Mouse (Mus musculus): ENCODE data around the gene Nrn1l.

The Nrn1l gene

GRCm38 (mm10) chr8:105893339-105893738, at the start of gene Nrn1l:
TSS of gene Nrn1l (plus strand) at chr8:105893567.
- peak; percentile 64 to 68 for DNase-seq

DNA sequence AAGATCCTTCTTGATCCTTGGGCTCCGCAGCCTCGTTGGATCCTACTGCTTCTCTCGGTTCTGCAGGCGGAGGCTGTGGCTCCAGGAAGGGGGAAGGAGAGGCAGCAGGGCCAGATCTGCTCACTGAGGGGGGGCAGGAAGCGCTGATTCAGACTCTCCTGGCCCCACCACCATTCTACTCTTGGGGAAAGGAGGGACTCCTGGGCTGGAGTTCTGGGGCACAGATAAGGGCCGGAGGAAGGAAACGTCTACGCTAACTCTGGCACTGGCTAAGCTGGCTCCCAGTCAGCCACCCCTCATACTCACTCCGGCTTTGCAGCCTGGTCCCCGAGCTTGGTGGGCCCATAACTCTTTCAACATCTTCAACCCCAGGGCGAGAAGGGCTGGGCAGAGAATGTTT, 46.7 kb upstream of the Nrn1l start:
- no peak for DNase-seq

DNA sequence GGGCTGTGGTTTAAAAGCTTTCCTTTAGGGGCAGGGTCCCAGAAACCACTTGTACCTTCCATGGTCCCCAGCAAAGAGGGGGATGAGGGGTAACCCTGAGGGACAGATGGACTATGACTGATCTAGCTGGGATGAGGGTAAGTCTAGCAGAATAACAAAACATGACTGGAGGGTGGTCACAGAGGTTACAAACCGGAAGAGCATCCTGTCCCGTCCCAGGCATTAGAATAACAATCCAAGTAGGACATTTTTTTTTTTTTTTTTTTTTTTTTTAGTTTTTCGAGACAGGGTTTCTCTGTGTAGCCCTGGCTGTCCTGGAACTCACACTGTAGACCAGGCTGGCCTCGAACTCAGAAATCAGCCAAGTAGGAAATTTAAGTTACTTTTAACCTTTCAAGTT, 43.4 kb upstream of the Nrn1l start:
- DNase-seq = no peak

DNA sequence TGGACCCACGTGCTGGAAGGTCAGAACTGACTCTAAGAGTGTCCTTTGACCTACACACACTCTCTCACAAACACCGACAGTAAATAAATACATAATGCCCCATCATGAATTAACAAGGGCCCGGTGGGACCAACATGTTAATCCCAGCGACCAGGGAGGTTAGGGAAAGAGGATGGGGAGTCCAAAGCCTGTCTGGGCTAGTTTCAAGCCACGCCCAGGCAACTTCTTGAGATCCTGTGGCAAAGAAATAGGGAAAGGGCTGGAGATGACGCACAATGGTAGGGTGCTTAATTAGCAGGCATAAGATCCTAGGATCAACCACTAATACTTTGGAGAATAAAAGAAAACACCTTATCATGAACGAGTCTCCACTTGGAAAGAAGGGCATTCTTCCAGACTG, 42.8 kb upstream of the Nrn1l start:
- no peak for DNase-seq

- DNase-seq = peak; percentile 89 to 92
Observed at GRCm38 (mm10) chr8:105851651-105852143, 41.7 kb upstream of the Nrn1l start.

DNA sequence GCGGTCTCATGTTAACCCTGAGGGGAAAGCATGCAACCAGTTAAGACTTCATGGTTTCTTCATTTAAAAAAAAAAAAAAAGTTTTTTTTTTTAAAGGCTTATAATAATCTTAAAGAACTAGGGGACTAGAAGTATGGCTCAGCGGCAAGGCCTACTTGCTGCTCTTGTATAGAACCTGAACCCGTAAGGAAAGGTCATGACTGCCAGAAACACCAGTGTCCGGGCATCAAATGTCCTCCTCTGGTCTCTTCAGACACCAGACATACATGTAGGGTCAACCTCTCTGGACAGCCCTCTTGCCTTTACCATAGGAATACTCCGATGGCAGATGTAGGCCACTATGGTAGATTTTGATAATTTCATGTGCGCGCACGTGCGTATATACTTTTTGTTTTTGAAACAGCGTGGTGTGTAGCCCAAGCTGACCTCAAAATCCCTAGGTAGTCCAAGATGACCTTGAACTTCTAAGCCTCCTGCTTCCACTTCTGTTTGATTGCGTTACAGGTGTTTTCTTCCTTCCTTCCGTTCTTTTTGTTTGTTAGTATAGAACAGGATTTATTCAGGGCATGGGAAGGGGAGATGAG, 41.1 kb upstream of the Nrn1l start:
- DNase-seq = no peak

GRCm38 (mm10) chr8:105853178-105853577, 40.2 kb upstream of the Nrn1l start, which contains the start of gene Cenpt:
TSS of gene Cenpt (minus strand) at chr8:105853278.
- no peak for DNase-seq

GRCm38 (mm10) chr8:105854303-105854702, 39.1 kb upstream of the Nrn1l start:
- no peak for DNase-seq

DNA sequence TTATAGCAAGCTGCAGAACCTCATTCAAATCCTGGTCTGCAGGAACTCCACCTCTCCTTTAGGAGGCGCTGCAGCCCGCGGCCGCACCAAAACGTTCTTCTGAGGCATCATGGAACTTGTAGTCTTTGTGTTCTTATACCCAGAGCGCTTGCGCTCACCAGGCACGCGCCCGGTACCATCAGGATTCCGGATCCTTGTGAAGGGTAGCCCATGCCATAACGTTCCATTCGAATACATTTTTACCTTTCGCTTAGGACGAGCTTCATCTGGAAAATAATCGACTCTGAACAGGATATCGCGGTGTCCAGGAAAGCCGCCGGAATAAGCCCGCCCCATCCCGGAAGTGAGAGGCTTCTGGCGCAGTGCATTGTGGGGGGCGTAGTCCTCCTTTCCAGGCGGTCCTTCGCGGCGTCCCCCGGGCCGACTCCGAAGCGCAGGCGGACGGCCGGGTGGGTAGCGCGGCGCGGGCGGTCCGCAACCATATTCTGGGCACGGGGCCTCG, 38.6 kb upstream of the Nrn1l start, which contains the start of gene Thap11:
TSS of gene Thap11 (plus strand) at position 418 of the 502 bp plus-strand sequence.
- peak; percentile 93 to 94 for DNase-seq

DNA sequence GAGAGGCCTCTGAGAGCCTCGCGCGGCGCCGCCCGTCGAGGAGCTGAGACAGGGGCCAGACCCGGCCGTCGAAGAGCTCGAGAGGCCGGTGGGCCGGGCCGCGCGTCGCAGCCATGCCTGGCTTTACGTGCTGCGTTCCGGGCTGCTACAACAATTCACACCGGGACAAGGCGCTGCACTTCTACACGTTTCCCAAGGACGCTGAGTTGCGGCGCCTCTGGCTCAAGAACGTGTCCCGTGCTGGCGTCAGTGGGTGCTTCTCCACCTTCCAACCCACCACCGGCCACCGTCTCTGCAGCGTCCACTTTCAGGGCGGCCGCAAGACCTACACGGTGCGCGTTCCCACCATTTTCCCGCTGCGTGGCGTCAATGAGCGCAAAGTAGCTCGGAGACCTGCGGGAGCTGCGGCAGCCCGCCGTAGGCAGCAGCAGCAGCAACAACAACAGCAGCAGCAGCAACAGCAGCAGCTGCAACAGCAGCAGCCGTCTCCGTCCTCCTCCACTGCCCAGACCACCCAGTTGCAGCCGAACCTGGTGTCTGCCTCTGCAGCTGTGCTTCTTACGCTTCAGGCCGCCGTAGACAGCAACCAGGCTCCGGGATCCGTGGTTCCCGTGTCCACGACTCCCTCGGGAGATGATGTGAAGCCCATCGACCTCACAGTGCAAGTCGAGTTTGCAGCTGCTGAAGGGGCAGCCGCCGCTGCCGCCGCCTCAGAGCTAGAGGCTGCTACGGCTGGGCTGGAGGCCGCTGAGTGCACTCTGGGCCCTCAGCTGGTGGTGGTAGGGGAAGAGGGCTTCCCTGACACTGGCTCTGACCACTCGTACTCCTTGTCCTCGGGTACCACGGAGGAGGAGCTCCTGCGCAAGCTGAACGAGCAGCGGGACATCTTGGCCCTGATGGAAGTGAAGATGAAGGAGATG, 37.9 kb upstream of the Nrn1l start:
- DNase-seq = peak; percentile 39 to 52

DNA sequence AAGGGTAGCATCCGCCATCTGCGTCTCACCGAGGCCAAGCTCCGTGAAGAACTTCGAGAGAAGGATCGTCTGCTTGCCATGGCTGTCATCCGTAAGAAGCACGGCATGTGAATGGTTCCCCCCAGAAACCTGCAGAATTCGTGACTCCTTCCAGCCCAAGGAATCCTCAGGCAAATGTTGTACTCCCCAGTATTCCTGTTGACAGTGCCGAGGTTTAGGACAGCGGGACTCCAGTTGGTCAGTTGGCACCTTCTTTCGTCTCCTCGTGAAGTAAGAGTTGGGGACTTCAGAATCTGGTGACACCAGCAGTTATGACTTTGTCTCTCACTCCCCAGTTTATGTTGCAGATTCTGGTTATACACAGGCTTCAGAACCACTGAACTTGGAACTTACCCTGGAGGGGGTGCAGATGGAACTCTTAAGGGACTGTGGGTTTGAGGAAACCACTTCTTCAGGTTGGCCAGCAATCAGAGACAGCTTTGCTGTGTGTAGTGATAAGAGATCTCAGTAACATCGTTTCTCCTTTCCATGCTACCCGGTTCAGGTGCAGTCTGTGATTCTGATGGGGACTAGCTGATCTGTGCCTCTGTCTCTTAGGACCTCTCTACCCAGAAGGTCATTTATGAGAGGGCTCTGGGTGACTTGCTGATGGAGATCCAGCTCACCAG, 37.1 kb upstream of the Nrn1l start:
- DNase-seq = no peak

DNA sequence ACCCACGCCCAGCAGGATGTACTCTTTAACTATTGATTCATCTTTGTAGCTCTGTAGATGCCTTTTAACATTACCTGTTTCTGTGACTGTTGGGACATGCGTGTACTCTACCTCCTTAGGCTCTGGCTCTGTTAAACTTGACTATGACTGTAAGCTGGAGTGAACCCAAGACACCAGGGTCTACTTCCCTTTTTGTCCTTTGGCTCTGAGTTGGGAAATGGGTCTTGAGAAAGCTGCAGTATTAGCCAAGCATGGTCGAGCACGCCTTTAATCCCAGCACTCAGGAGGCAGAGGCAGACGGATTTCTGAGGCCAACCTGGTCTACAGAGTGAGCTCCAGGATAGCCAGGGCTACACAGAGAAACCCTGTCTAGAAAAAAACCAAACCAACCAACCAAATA, 34.9 kb upstream of the Nrn1l start:
- peak in 1 of 2 experiments; percentile 29 for DNase-seq

DNA sequence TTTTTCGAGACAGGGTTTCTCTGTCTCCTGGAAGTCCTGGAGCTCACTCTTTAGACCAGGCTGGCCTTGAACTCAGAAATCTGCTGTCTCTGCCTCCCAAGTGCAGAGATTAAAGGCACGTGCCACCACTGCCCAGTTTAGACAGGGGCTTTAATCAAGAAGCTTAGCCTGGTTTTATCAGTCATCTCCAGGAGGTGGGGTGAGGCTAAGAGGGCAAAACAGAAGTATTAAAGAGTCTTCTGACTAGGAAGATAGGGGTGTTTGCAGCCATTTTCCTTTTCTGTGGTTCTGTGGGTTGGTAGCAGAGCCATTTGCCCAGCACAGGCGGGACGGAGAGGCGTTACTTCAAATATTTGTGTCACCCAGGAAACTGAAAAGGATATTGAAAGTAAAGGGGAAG, 34.1 kb upstream of the Nrn1l start:
- DNase-seq = no peak

DNA sequence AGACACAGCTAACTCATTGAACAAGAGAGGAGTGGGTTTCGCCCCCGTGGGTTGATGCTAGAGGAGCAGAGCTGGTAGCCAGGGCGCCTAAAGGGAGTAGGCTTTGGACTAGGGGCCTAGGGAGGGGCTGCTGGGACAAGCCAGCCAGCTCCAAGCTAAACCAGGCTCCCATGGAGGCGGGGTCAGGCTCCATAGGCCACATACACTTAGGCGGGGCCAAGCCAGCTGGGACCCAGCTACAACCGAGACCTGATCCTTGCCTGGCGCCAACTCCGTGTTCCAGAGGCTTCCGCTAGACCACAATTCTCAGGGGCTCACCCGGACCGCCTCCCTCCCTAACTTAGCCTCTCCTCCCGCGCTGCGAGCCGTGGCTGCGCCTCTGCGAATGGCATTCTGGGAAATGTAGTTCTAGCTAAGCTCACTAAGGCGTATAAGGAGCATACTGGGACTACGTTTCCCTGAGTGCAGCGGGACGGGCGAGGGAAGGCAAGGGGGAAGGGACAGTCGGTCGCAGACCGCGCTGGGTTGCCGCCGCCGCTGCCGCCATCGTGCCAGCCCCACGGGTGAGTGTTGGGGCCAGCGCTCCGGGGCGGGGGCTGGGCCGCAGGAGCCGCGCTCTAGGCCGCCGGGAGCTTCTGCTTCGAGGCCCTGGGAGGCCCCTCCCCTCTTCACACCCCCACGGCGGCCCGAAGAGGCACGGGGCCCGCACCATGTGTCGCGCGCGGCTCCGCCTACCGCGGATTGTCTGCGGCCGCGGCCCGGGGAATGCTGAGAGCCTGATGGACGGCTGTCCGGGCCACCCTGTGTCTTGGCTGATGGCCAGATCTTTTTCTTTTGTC, 33.0 kb upstream of the Nrn1l start, which contains the start of gene Nutf2:
TSS of gene Nutf2 (plus strand) at position 438 of the 839 bp plus-strand sequence.
- DNase-seq = peak; percentile 98 to 99

DNA sequence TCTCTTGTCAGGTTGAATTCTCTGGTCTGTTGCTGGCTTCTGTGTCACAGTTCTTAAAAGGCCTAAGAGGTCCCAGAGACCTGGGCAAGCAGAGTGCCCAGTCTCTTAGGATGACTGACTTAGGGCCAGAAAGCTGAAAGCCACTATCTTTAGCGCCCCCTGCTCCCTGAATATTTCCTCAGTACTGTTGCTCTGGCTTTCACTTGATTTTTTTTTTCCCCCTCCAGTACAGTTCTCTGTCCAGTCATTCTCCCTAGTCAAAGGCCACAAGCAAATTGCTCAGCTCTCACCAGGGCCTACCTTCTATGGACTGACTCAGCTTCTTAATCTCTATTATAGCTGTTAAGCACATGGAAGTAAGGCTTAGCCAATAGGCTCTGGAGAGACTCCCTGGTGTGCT, 31.4 kb upstream of the Nrn1l start:
- no peak for DNase-seq

DNA sequence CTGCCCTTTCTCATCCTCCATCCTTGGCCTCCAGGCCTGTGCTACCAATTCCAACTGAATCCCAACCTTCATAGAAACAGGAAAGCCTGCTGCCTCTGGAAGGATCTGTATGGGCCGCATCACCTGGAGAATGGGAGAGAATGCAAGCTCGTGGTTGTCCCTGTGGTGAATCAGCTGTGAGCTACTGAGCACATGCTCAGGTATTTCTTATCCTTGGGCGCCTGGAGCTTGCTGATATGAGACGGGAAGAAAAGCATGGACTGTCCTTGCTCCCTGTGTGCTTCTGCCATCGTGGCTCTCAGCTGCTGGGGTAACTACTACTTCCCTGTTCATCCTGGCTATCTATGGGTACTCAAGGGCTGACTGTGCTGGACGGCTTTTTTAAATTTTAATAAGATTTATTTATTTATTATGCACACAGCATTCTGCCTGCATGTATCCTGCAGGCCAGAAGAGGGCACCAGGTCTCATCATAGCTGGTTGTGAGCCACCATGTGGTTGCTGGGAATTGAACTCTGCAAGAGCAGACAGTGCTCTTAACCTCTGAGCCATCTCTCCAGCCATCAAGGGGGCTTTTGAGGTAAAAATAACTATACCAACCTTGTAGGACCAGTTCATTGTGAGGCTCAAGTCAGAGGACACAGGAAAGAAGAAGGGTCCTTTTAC, 26.9 kb upstream of the Nrn1l start:
- DNase-seq = no peak

- DNase-seq = no peak
Observed at GRCm38 (mm10) chr8:105874301-105874700, 19.1 kb upstream of the Nrn1l start.

- peak; percentile 87 for DNase-seq
Observed at GRCm38 (mm10) chr8:105880754-105881520, 12.4 kb upstream of the Nrn1l start, which contains the start of gene Edc4. TSS of gene Edc4 (plus strand) at chr8:105880881.

DNA sequence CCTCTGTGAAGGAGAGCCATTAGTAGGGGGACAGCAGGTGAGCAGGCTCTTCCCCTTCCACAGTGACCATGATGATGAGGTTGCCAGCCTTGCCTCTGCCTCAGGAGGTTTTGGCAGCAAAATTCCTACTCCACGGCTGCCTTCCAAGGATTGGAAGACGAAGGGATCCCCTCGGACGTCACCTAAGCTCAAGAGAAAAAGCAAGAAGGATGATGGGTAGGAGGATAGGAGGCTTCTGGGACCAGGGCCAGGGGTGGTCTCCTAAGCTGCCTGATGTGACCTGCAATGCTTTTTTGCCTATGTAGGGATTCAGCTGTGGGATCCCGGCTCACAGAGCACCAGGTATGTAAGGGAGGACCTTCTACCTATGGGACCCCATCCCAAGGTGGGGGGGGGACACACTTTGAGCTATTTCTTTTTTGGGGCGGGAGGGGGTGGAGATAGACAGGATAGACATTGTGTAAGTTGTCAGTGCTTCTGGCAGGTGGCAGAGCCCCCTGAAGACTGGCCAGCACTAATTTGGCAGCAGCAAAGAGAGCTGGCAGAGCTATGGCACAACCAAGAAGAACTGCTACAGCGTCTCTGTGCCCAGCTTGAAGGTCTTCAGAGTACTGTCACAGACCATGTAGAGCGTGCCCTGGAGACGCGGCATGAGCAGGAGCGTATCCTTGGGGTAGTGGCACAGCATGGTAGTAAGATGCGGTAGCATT, 3.5 kb upstream of the Nrn1l start:
- DNase-seq = no peak

GRCm38 (mm10) chr8:105890870-105891269, 2.5 kb upstream of the Nrn1l start:
- no peak for DNase-seq
